Mouse (Mus musculus): ENCODE results near the gene Kcnk1.

- TF ChIP-seq CTCF (IDR thresholded peaks at IDR 0.05; ENCODE audit: control insufficient read depth, insufficient read depth, insufficient read length) = no peak
- TF ChIP-seq USF1 (IDR thresholded peaks at IDR 0.05; ENCODE audit: low read depth) = no peak
- TF ChIP-seq MAX (IDR thresholded peaks at IDR 0.05) = no peak
- TF ChIP-seq CEBPB (IDR thresholded peaks at IDR 0.05; ENCODE audit: low read depth) = no peak
These were observed 77.7 kb downstream of the Kcnk1 start for GRCm38 (mm10) chr8:126072678-126073077.

Data from C2C12 (cell line).